Mouse (Mus musculus): Measurements from ENCODE around the gene Gm20422.
"Not testable (repeated sequence)": the region's sequence is repeated elsewhere in the genome, so short reads cannot be mapped to it uniquely, and the experiment has no call there.

Gene Gm20422

DNA sequence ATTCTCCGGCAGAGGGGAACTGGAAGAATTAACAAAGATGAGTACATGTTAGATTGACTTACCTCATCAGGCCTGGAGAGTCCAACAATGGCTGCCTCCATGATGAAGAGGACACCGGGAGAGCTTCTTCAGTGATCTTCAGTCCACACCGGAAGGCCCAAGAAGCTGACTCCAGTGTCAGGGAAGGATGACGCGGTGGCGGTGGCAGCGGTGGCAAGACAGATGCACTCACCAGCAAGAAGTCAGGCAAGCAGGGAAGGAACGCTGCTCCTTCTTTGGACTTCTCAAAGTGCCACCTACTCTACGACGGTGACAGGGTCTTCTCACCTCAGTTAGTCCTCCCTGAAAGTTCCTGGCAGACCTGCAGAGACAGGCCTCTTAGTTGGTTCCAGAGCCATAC, 64.1 kb downstream of the Gm20422 start, which contains the start of gene Zfp869:
Gene Zfp869 (minus strand): TSS at position 101 of the 400 bp plus-strand sequence.
- DNase-seq (ENCODE audit: low read depth) = not testable (repeated sequence)

GRCm38 (mm10) chr8:69701810-69702209, 72.9 kb downstream of the Gm20422 start:
- no peak for DNase-seq (ENCODE audit: low read depth)

Data from c-Kit-positive CD71-negative TER-119-negative erythroid progenitor cells, embryonic 14.5 days (primary cell).